Mouse (Mus musculus) liver, adult (tissue): ENCODE measurements around the gene Prkar1a.
A peak's percentile ranks its signal among the peaks of the same experiment; 100 is the strongest.

Experiments used
- GATA4 ChIP-seq: IDR thresholded peaks from 2 replicates; pipeline ENCODE4 v1.6.1; 2014; ENCODE audit warnings: mild to moderate bottlenecking, low read length; ENCODE audit not compliant: insufficient replicate concordance

Prkar1a gene

DNA sequence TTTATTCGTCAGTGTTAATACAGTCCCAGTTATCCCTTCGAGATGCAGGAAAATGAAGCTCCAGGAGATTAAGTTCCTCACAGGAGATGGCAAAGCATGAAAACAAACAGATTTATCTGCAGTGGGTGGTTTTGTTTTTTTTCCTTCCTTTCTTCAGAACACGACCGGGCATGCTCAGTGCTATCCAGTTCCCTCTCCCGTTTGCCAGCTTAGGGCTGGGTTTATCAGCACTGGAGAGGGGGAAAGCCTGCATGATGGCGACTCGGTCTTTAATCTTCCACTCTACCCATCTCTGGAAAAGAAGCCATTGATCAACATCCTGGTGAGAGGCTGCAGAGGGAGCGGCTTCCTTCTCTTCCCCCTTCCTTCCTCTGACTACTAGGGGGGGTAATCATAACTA lies at the start of gene Prkar1a:
Gene Prkar1a (plus strand): TSS at position 200 of the 400 bp plus-strand sequence.
- no peak; the same call in 1 of the 2 replicates for TF ChIP-seq GATA4

DNA sequence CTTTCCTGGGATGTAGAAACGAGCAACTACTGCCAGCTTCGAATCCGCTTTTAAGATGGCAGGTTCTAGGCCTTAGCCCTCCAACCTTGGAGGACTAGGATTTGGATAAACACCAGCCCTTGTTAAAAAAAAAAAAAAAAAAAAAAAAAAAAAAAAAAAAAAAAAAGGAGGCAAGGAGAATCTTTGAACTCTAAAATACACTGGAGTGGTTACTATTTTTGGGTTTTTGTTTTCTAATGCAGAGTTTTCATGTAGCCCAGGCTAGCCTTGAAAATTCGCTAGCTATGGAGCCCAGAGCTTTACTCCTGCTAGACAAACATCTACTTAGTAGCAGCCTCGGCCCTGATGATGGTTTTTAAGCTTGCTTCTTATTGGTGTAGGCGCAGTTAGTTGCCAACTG lies 41.6 kb upstream of the Prkar1a start:
- TF ChIP-seq GATA4, result no peak

- no peak for TF ChIP-seq GATA4
Observed at GRCm38 (mm10) chr11:109608976-109609625, 40.1 kb upstream of the Prkar1a start.

GRCm38 (mm10) chr11:109610046-109610794 lies 39.0 kb upstream of the Prkar1a start:
- no peak for TF ChIP-seq GATA4

DNA sequence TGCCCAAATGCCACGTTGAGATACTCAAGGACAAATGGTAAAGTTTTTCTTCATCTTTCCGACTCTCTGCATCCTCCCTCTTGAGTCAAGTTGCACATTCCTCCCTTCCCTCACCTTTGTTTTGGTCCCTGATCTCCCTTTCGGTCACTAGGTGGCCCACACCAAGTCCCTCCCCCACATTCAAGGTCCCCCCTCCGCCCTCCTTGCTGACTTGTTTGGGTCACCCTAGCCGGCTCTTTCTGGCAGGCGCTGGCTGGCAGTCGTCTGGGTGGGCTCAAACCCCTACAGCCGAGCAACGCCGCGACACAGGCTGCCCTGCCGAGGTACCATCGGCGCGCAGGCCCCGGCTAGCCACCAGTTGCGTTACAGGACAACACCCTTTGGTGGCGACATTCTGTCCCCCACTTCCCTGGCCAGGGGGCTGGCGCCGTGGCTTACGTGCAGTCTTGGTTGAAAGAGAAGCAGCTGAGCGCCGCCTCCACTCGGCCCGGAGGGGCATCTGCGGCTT lies 38.4 kb upstream of the Prkar1a start:
- no peak for TF ChIP-seq GATA4

DNA sequence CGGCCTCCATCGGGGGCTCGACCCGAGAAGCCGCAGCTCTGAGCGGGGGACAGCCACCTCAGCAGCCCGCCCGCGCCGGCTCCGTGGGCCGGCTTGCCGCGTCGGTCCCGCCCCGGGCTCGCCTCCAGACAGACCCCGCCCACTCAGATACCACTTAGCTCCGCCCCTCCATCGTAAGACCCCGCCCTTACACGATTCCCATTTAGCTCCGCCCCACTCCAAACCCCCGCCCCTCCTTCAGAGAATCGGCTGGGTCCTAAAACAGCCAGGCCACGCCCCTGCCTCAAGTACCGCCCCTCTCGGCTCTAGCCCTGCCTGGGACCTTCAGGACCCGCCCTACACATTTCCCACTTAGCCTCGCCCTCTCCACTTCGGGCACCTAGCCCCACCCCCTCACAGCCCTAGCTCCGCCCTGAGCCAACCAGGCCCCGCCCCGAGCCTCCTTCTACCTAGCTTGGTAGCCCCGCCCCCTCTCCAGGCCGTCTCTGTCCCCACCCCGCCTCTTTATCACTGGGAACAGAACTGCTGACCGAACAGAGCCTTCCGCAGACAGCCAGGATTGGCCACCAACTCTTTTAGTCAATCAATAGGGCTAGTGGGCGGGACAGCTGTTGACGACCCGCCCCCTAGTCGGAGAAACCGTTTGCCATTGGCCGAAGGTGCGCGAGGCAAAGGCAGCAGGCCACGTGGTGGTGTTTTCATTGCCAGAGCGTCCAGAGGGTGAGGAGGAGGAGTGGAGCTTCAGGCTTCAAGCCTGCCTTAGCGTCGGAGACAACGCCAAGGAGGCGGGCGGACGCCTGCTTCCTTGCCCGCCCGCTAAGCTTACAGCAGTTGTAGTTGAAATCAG lies 37.7 kb upstream of the Prkar1a start, which contains the start of gene Wipi1:
Gene Wipi1 (minus strand): TSS at position 665 of the 847 bp plus-strand sequence.
- TF ChIP-seq GATA4, result peak; percentile 40; the same call in 1 of the 2 replicates

- TF ChIP-seq GATA4, result no peak
Observed at GRCm38 (mm10) chr11:109612871-109613529, 36.2 kb upstream of the Prkar1a start.

DNA sequence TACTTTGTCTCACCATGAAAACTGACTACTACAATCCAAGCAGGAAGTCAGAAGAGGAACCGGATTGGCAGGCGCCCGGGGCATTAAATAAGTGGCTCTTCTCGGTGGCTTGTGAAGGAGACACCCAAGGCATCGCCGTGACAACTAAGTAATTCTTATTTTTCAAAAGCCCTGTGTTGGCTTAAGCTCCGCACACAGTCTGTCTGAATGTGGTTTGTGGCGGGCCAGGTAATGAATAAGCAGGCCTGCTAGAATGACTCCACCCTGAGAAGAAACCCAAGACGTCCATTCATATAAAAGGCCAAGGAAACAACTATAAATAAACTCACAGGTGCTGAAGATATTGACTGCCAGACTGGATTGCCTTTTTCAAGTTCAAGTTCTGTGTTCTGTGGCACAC lies 33.9 kb upstream of the Prkar1a start:
- TF ChIP-seq GATA4, result no peak

DNA sequence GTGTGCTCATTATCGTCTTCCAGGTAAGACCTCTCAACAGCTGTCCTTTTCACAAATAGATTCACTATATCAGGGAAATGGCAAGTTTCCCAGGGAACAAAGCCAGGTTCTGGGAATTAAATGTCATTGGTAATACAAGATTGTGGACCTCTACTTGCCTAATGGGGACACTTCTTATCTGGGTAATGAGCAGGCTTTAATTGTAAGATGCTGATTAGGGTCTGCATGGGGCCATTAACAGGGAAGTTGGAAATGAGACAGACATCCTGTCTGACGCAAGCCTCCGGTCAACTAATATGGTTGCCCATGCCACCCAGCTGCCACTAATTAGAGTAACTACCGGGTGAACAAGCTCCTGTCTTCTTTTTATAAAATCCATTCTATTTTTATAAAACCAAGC lies 32.9 kb upstream of the Prkar1a start:
- TF ChIP-seq GATA4, result peak; percentile 29; the same call in 1 of the 2 replicates

GRCm38 (mm10) chr11:109616766-109617165 lies 32.4 kb upstream of the Prkar1a start:
- TF ChIP-seq GATA4, result peak; percentile 29; the same call in 1 of the 2 replicates

GRCm38 (mm10) chr11:109620356-109620755 lies 28.8 kb upstream of the Prkar1a start:
- no peak for TF ChIP-seq GATA4

- no peak for TF ChIP-seq GATA4
Observed at GRCm38 (mm10) chr11:109621183-109621582, 28.0 kb upstream of the Prkar1a start.

GRCm38 (mm10) chr11:109622518-109623037 lies 26.6 kb upstream of the Prkar1a start:
- peak; percentile 75; the same call in 1 of the 2 replicates for TF ChIP-seq GATA4

DNA sequence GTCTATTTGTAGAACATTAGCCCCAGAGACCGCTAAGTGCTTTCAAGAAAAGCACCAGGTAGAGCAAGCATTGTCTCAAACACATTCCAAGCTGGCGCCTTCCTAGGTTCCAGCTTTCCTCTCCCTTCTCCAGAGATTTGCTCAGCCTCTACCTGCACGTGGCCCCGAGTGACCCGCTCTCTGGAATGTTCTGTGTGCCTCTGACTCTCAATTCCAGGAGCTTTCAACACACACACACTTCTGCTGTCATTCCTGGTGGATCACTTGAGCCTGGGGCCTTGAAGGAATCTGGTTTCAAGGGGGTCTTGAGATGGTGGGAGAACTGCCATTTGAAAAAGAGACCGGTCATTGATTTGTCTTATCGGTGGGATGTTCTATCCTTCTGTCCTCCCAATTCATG lies 26.0 kb upstream of the Prkar1a start:
- TF ChIP-seq GATA4, result no peak

- no peak for TF ChIP-seq GATA4
Observed at GRCm38 (mm10) chr11:109627648-109628047, 21.6 kb upstream of the Prkar1a start.

DNA sequence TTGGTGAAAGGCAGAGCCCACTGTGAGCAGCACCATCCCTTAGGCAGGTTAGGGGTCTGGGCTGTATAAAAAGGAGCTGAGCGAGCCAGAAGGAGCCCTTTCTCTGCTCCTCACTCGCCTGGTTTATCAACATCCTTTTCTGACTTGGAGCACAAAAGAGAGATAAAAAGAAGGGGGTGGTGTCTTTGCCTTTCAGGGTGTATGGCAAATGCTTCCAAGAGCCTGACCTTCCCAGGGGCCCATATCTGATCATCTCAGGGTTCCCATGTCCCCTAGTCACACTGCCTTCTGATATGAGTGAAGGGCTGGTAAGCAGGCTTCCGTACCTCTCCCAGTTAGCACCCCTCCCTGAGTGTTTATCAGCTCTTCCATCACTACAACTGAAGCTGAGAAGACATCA lies 21.1 kb upstream of the Prkar1a start:
- TF ChIP-seq GATA4, result no peak; the same call in 1 of the 2 replicates
